Mouse (Mus musculus): ENCODE results near the gene Trim67. TPM values are rescaled to one million over a fixed set of nuclear protein-coding genes. Genes with fewer than 3 reads are reported as not detected.
"Not testable (repeated sequence)": the region's sequence is repeated elsewhere in the genome, so short reads cannot be mapped to it uniquely, and the experiment has no call there.

Gene Trim67
- polyA plus RNA-seq, 2 experiments: 0.03 to 0.29 TPM

- WGBS: 91% methylated on average over 2 of the region's 2 CpGs
- no peaks in the 10 kb centered on the region for H3K9me3 ChIP-seq (ENCODE audit: control insufficient read depth, low read length)
- H3K36me3 ChIP-seq (ENCODE audit: control insufficient read depth, insufficient read depth, low read length): peaks cover 42% of the 10 kb centered on the region
- no peak overlapping the region for H3K4me3 ChIP-seq (replicated peaks; ENCODE audit: low read length)
- no peak for TF ChIP-seq POLR2A (IDR thresholded peaks at IDR 0.05; ENCODE audit: borderline replicate concordance, extremely low read depth, insufficient read depth, insufficient read length)
- no peaks in the 10 kb centered on the region for H3K27me3 ChIP-seq (ENCODE audit: control insufficient read depth, insufficient read depth, low read length)
- H3K4me2 ChIP-seq (replicated peaks; ENCODE audit: low read depth, low read length, severe bottlenecking): no peak overlapping the region
- no peak overlapping the region for H3K27ac ChIP-seq (replicated peaks; ENCODE audit: low read depth, low read length)
- DNase-seq (ENCODE audit: low spot score): no peak
- H3K9ac ChIP-seq (ENCODE audit: low read depth, low read length, severe bottlenecking): no peak overlapping the region
- peaks cover 7% of the 10 kb centered on the region; the same call in 1 of the 2 replicates for H3K4me1 ChIP-seq (ENCODE audit: control insufficient read depth, insufficient read depth, low read length)
- no peak for ATAC-seq (ENCODE audit: low FRiP score, low read depth)
These were observed 44.0 kb downstream of the Trim67 start for GRCm38 (mm10) chr8:124836907-124837306.

GRCm38 (mm10) chr8:124837956-124838355, 45.1 kb downstream of the Trim67 start:
- ATAC-seq (ENCODE audit: low FRiP score, low read depth): no peak
- no peak for TF ChIP-seq POLR2A (IDR thresholded peaks at IDR 0.05; ENCODE audit: borderline replicate concordance, extremely low read depth, insufficient read depth, insufficient read length)
- no peaks in the 10 kb centered on the region for H3K27me3 ChIP-seq (ENCODE audit: control insufficient read depth, insufficient read depth, low read length)
- H3K9me3 ChIP-seq (ENCODE audit: control insufficient read depth, low read length): no peaks in the 10 kb centered on the region
- H3K36me3 ChIP-seq (ENCODE audit: control insufficient read depth, insufficient read depth, low read length): peaks cover 44% of the 10 kb centered on the region
- 84% methylated on average over 2 of the region's 2 CpGs for WGBS
- peaks cover 7% of the 10 kb centered on the region; the same call in 1 of the 2 replicates for H3K4me1 ChIP-seq (ENCODE audit: control insufficient read depth, insufficient read depth, low read length)
- no peak overlapping the region for H3K4me3 ChIP-seq (replicated peaks; ENCODE audit: low read length)
- H3K4me2 ChIP-seq (replicated peaks; ENCODE audit: low read depth, low read length, severe bottlenecking): no peak overlapping the region
- H3K9ac ChIP-seq (ENCODE audit: low read depth, low read length, severe bottlenecking): no peak overlapping the region
- no peak for DNase-seq (ENCODE audit: low spot score)
- H3K27ac ChIP-seq (replicated peaks; ENCODE audit: low read depth, low read length): no peak overlapping the region

- ATAC-seq (ENCODE audit: low FRiP score, low read depth) (no peak), DNase-seq (ENCODE audit: low spot score) (no peak)
- H3K4me3 ChIP-seq (replicated peaks; ENCODE audit: low read length): no peak overlapping the region
- H3K36me3 ChIP-seq (ENCODE audit: control insufficient read depth, insufficient read depth, low read length): peaks cover 47% of the 10 kb centered on the region
- no peak overlapping the region for H3K27ac ChIP-seq (replicated peaks; ENCODE audit: low read depth, low read length)
- 93% methylated on average over 10 of the region's 10 CpGs for WGBS
- TF ChIP-seq POLR2A (IDR thresholded peaks at IDR 0.05; ENCODE audit: borderline replicate concordance, extremely low read depth, insufficient read depth, insufficient read length): no peak
- H3K27me3 ChIP-seq (ENCODE audit: control insufficient read depth, insufficient read depth, low read length): no peaks in the 10 kb centered on the region
- H3K4me1 ChIP-seq (ENCODE audit: control insufficient read depth, insufficient read depth, low read length): 0 out of 2 replicates have a peak, but pooled peaks cover under 1% of the 10 kb centered on the region
- H3K9ac ChIP-seq (ENCODE audit: low read depth, low read length, severe bottlenecking): no peak overlapping the region
- H3K4me2 ChIP-seq (replicated peaks; ENCODE audit: low read depth, low read length, severe bottlenecking): no peak overlapping the region
- H3K9me3 ChIP-seq (ENCODE audit: control insufficient read depth, low read length): no peaks in the 10 kb centered on the region
These were observed 46.5 kb downstream of the Trim67 start for GRCm38 (mm10) chr8:124839371-124839770.

- no peaks in the 10 kb centered on the region for H3K9me3 ChIP-seq (ENCODE audit: control insufficient read depth, low read length)
- 89% methylated on average over 7 of the region's 7 CpGs for WGBS
- no peak overlapping the region for H3K27ac ChIP-seq (replicated peaks; ENCODE audit: low read depth, low read length)
- H3K9ac ChIP-seq (ENCODE audit: low read depth, low read length, severe bottlenecking): no peak overlapping the region
- H3K4me1 ChIP-seq (ENCODE audit: control insufficient read depth, insufficient read depth, low read length): no peaks in the 10 kb centered on the region
- no peak overlapping the region for H3K4me2 ChIP-seq (replicated peaks; ENCODE audit: low read depth, low read length, severe bottlenecking)
- ATAC-seq (ENCODE audit: low FRiP score, low read depth) (no peak), DNase-seq (ENCODE audit: low spot score) (no peak)
- H3K27me3 ChIP-seq (ENCODE audit: control insufficient read depth, insufficient read depth, low read length): no peaks in the 10 kb centered on the region
- no peak overlapping the region for H3K4me3 ChIP-seq (replicated peaks; ENCODE audit: low read length)
- no peak for TF ChIP-seq POLR2A (IDR thresholded peaks at IDR 0.05; ENCODE audit: borderline replicate concordance, extremely low read depth, insufficient read depth, insufficient read length)
- H3K36me3 ChIP-seq (ENCODE audit: control insufficient read depth, insufficient read depth, low read length): peaks cover 52% of the 10 kb centered on the region
These were observed 48.0 kb downstream of the Trim67 start for GRCm38 (mm10) chr8:124840900-124841299.

GRCm38 (mm10) chr8:124841775-124842174, 48.9 kb downstream of the Trim67 start:
- no peak for DNase-seq (ENCODE audit: low spot score)
- 92% methylated on average over 10 of the region's 10 CpGs for WGBS
- no peak for ATAC-seq (ENCODE audit: low FRiP score, low read depth)

GRCm38 (mm10) chr8:124842929-124843328, 50.0 kb downstream of the Trim67 start:
- not testable (repeated sequence) for DNase-seq (ENCODE audit: low spot score); H3K27ac ChIP-seq (replicated peaks; ENCODE audit: low read depth, low read length); H3K9me3 ChIP-seq (ENCODE audit: control insufficient read depth, low read length); H3K27me3 ChIP-seq (ENCODE audit: control insufficient read depth, insufficient read depth, low read length); H3K4me2 ChIP-seq (replicated peaks; ENCODE audit: low read depth, low read length, severe bottlenecking); ATAC-seq (ENCODE audit: low FRiP score, low read depth); H3K4me1 ChIP-seq (ENCODE audit: control insufficient read depth, insufficient read depth, low read length); H3K4me3 ChIP-seq (replicated peaks; ENCODE audit: low read length); H3K9ac ChIP-seq (ENCODE audit: low read depth, low read length, severe bottlenecking)
- WGBS: 41% methylated on average over 1 of the region's 1 CpGs
- H3K36me3 ChIP-seq (ENCODE audit: control insufficient read depth, insufficient read depth, low read length): peaks cover 50% of the 10 kb centered on the region

More at GRCm38 (mm10) chr8:124841775-124842174, 48.9 kb downstream of the Trim67 start:
- no peak overlapping the region for H3K9ac ChIP-seq (ENCODE audit: low read depth, low read length, severe bottlenecking)
- no peak overlapping the region for H3K27ac ChIP-seq (replicated peaks; ENCODE audit: low read depth, low read length)
- H3K27me3 ChIP-seq (ENCODE audit: control insufficient read depth, insufficient read depth, low read length): no peaks in the 10 kb centered on the region
- H3K36me3 ChIP-seq (ENCODE audit: control insufficient read depth, insufficient read depth, low read length): peaks cover 52% of the 10 kb centered on the region
- H3K4me3 ChIP-seq (replicated peaks; ENCODE audit: low read length): no peak overlapping the region
- H3K4me2 ChIP-seq (replicated peaks; ENCODE audit: low read depth, low read length, severe bottlenecking): no peak overlapping the region
- no peaks in the 10 kb centered on the region for H3K9me3 ChIP-seq (ENCODE audit: control insufficient read depth, low read length)
- H3K4me1 ChIP-seq (ENCODE audit: control insufficient read depth, insufficient read depth, low read length): no peaks in the 10 kb centered on the region
- TF ChIP-seq POLR2A (IDR thresholded peaks at IDR 0.05; ENCODE audit: borderline replicate concordance, extremely low read depth, insufficient read depth, insufficient read length): no peak

All from limb, embryonic 14.5 days (tissue).